7 mouse cellular contexts compared by ENCODE assay signal in genomic region chr1:92647752-92648151, GRCm38 (mm10). TPM values are rescaled to one million over a fixed set of nuclear protein-coding genes. Genes with fewer than 3 reads are reported as not detected.
DNase-seq lines count a peak whose midpoint lies in the region; ATAC-seq and TF ChIP-seq lines count a peak whose summit lies in the region.

No protein-coding gene starts in this region.

- WGBS in forebrain, postnatal 0 days: 7% methylated on average over 8 of the region's 8 CpGs
- WGBS in hindbrain, embryonic 16.5 days: 11% methylated on average over 8 of the region's 8 CpGs

- no peaks in the 10 kb centered on the region for H3K4me1 ChIP-seq in forebrain, postnatal 0 days (ENCODE audit: insufficient read depth)
- peaks cover 7% of the 10 kb centered on the region for H3K4me1 ChIP-seq in hindbrain, embryonic 16.5 days (ENCODE audit: control insufficient read depth, insufficient read depth, low read depth, low read length)

- DNase-seq in R1 (ENCODE audit: low read depth, low spot score): peak; percentile 73
- DNase-seq in cerebellum, adult 18-20 months: peak; percentile 65 to 85
- peak; percentile 88 for DNase-seq in forebrain, postnatal 0 days
- peak; percentile 68 to 70 for DNase-seq in layer of hippocampus, postnatal 36 days
- DNase-seq in right cerebral cortex, postnatal 10 days (ENCODE audit: low spot score in 2 of 2): peak; percentile 73 to 86

- H3K4me2 ChIP-seq in forebrain, postnatal 0 days (ENCODE audit: low read depth): no peak overlapping the region
- 0 out of 2 replicates have a peak overlapping the region, but pooled peaks have one; percentile 26 for H3K4me2 ChIP-seq in hindbrain, embryonic 16.5 days (ENCODE audit: low read length)

- no peak overlapping the region for H3K9ac ChIP-seq in forebrain, postnatal 0 days
- H3K9ac ChIP-seq in hindbrain, embryonic 16.5 days (ENCODE audit: low read depth, low read length): 0 out of 2 replicates have a peak overlapping the region, but pooled peaks have one; percentile 8

- no peaks in the 10 kb centered on the region; the same call in 1 of the 2 replicates for H3K27me3 ChIP-seq in forebrain, postnatal 0 days (ENCODE audit: insufficient read depth, low read length)
- no peaks in the 10 kb centered on the region for H3K27me3 ChIP-seq in hindbrain, embryonic 16.5 days (replicated peaks; ENCODE audit: control insufficient read depth, insufficient read depth, low read length)

- no peak overlapping the region for H3K27ac ChIP-seq in forebrain, postnatal 0 days (ENCODE audit: low read depth, low read length)
- H3K27ac ChIP-seq in hindbrain, embryonic 16.5 days (ENCODE audit: low read depth, low read length): no peak overlapping the region

- no peaks in the 10 kb centered on the region for H3K36me3 ChIP-seq in forebrain, postnatal 0 days (ENCODE audit: insufficient read depth)
- no peaks in the 10 kb centered on the region for H3K36me3 ChIP-seq in hindbrain, embryonic 16.5 days (ENCODE audit: control insufficient read depth, insufficient read depth, low read length)

- ATAC-seq in forebrain, postnatal 0 days: peak; percentile 58
- ATAC-seq in hindbrain, embryonic 16.5 days: peak; percentile 46; the same call in 1 of the 2 replicates
- ATAC-seq in megakaryocyte, adult 5-6 weeks (ENCODE audit: poor library complexity, severe bottlenecking): peak; percentile 67

- no peak overlapping the region for H3K4me3 ChIP-seq in forebrain, postnatal 0 days (ENCODE audit: low read depth, low read length)
- no peak overlapping the region for H3K4me3 ChIP-seq in hindbrain, embryonic 16.5 days (ENCODE audit: low read length)

- TF ChIP-seq CTCF in forebrain, postnatal 0 days (IDR thresholded peaks at IDR 0.05; ENCODE audit: low read depth): peak; percentile 90

- H3K9me3 ChIP-seq in forebrain, postnatal 0 days (ENCODE audit: low read length): no peaks in the 10 kb centered on the region
- H3K9me3 ChIP-seq in hindbrain, embryonic 16.5 days (ENCODE audit: control insufficient read depth, low read length): no peaks in the 10 kb centered on the region

RNA-seq across cellular contexts. Expression of gene Otos, which starts 0.9 kb away (rescaled TPM):
- 0.08 TPM in 1 of 2 replicates, not detected in the other for total RNA-seq in forebrain, postnatal 0 days (2014; rRNA removed)
- 0.21 and 0.92 TPM in 2 replicates for polyA plus RNA-seq in forebrain, postnatal 0 days (2015; fragmentation: Nextera tagmentation; extraction: Ambion mirVana)
- 0.19 and 0.29 TPM in 2 replicates for polyA plus RNA-seq in hindbrain, embryonic 16.5 days (2015; fragmentation: Nextera tagmentation; extraction: Ambion mirVana)
- total RNA-seq in layer of hippocampus, postnatal 36 days (2021): under 1 TPM; 0.15 to 0.35 TPM
- total RNA-seq in megakaryocyte, adult 5-6 weeks (2015): 0.85 and 2.8 TPM in 2 replicates
- 0.53 and 1.8 TPM in 2 replicates for total RNA-seq in megakaryocyte, adult 5-6 weeks (2017)

RNA-seq across cellular contexts. Expression of gene Cops9, which starts 6.0 kb away (rescaled TPM):
- 202 and 291 TPM in 2 replicates for total RNA-seq in forebrain, postnatal 0 days (2014; rRNA removed)
- 569 and 710 TPM in 2 replicates for polyA plus RNA-seq in forebrain, postnatal 0 days (2015; fragmentation: Nextera tagmentation; extraction: Ambion mirVana)
- polyA plus RNA-seq in hindbrain, embryonic 16.5 days (2015; fragmentation: Nextera tagmentation; extraction: Ambion mirVana): 496 and 558 TPM in 2 replicates
- total RNA-seq in layer of hippocampus, postnatal 36 days (2021): 100 to 1,000 TPM; 336 to 386 TPM
- 178 and 190 TPM in 2 replicates for total RNA-seq in megakaryocyte, adult 5-6 weeks (2015)
- 166 and 180 TPM in 2 replicates for total RNA-seq in megakaryocyte, adult 5-6 weeks (2017)

RNA-seq across cellular contexts. Expression of gene Olfr12, which starts 30.2 kb away (rescaled TPM):
- total RNA-seq in forebrain, postnatal 0 days (2014; rRNA removed): not detected in 2 replicates
- polyA plus RNA-seq in forebrain, postnatal 0 days (2015; fragmentation: Nextera tagmentation; extraction: Ambion mirVana): not detected in 2 replicates
- 0.24 TPM in 1 of 2 replicates, not detected in the other for polyA plus RNA-seq in hindbrain, embryonic 16.5 days (2015; fragmentation: Nextera tagmentation; extraction: Ambion mirVana)
- total RNA-seq in layer of hippocampus, postnatal 36 days (2021): not detected
- total RNA-seq in megakaryocyte, adult 5-6 weeks (2015): not detected in 2 replicates
- not detected in 2 replicates for total RNA-seq in megakaryocyte, adult 5-6 weeks (2017)

RNA-seq across cellular contexts. Expression of gene Olfr1410, which starts 42.2 kb away (rescaled TPM):
- not detected in 2 replicates for total RNA-seq in forebrain, postnatal 0 days (2014; rRNA removed)
- polyA plus RNA-seq in forebrain, postnatal 0 days (2015; fragmentation: Nextera tagmentation; extraction: Ambion mirVana): not detected in 2 replicates
- not detected in 2 replicates for polyA plus RNA-seq in hindbrain, embryonic 16.5 days (2015; fragmentation: Nextera tagmentation; extraction: Ambion mirVana)
- total RNA-seq in layer of hippocampus, postnatal 36 days (2021): not detected
- total RNA-seq in megakaryocyte, adult 5-6 weeks (2015): not detected in 2 replicates
- total RNA-seq in megakaryocyte, adult 5-6 weeks (2017): not detected in 2 replicates

RNA-seq across cellular contexts. Expression of gene Olfr1411, which starts 53.5 kb away (rescaled TPM):
- not detected in 2 replicates for total RNA-seq in forebrain, postnatal 0 days (2014; rRNA removed)
- not detected in 2 replicates for polyA plus RNA-seq in forebrain, postnatal 0 days (2015; fragmentation: Nextera tagmentation; extraction: Ambion mirVana)
- not detected in 2 replicates for polyA plus RNA-seq in hindbrain, embryonic 16.5 days (2015; fragmentation: Nextera tagmentation; extraction: Ambion mirVana)
- total RNA-seq in layer of hippocampus, postnatal 36 days (2021): not detected
- not detected in 2 replicates for total RNA-seq in megakaryocyte, adult 5-6 weeks (2015)
- total RNA-seq in megakaryocyte, adult 5-6 weeks (2017): not detected in 2 replicates
